Mouse (Mus musculus) hindbrain, postnatal 0 days (tissue): Measurements from ENCODE around the gene Hspbap1. TPM values are rescaled to one million over a fixed set of nuclear protein-coding genes. Genes with fewer than 3 reads are reported as not detected.

Source experiments
- ATAC-seq: fragments of 200-750 bp; cut with Nextera tagmentation; 2 replicates; pipeline ENCODE4 v1.8.0; 2017; ENCODE audit warnings: mild to moderate bottlenecking, moderate TSS enrichment, moderate library complexity
- DNase-seq: peaks from one replicate; pipeline ENCODE4 v3.0.0-alpha.2; 2015; ENCODE audit warnings: low spot score
- H3K27ac ChIP-seq: fragments of 300-500 bp; sonication (generic); 2 replicates; pipeline ENCODE4 v1.5.1; 2014; ENCODE audit warnings: mild to moderate bottlenecking
- H3K27me3 ChIP-seq: fragments of 300-500 bp; sonication (generic); 2 replicates; pipeline ENCODE4 v1.6.1; 2014; ENCODE audit warnings: low read length, mixed read lengths; ENCODE audit not compliant: insufficient read depth
- H3K36me3 ChIP-seq: fragments of 300-500 bp; sonication (generic); 2 replicates; pipeline ENCODE4 v1.6.1; 2014; ENCODE audit warnings: low read length, mixed read lengths; ENCODE audit not compliant: insufficient read depth
- H3K4me1 ChIP-seq: fragments of 300-500 bp; sonication (generic); 2 replicates; pipeline ENCODE4 v1.6.1; 2014; ENCODE audit warnings: antibody characterized with exemption, low read length, mixed read lengths; ENCODE audit not compliant: insufficient read depth
- H3K4me2 ChIP-seq: fragments of 300-500 bp; sonication (generic); 2 replicates; pipeline ENCODE4 v1.6.1; 2014; ENCODE audit warnings: low read depth, mild to moderate bottlenecking, low read length, moderate library complexity, mixed read lengths
- H3K4me3 ChIP-seq: fragments of 300-500 bp; sonication (generic); 2 replicates; pipeline ENCODE4 v1.5.1; 2014; ENCODE audit warnings: low read length
- H3K9ac ChIP-seq: fragments of 300-500 bp; sonication (generic); replicated peaks from 2 replicates; pipeline ENCODE4 v1.6.1; 2014; ENCODE audit warnings: mild to moderate bottlenecking, low read length, moderate library complexity, mixed read lengths
- H3K9me3 ChIP-seq: fragments of 300-500 bp; sonication (generic); 2 replicates; pipeline ENCODE4 v1.6.1; 2016; ENCODE audit warnings: low read length, mixed read lengths
- CTCF ChIP-seq: IDR thresholded peaks from 2 replicates; pipeline ENCODE4 v1.5.1; 2016; ENCODE audit warnings: antibody characterized with exemption, control low read depth, low read depth
- WGBS: fragments of 180-500 bp; shearing (Covaris S2); extraction: QIAGEN DNeasy Blood & Tissue Kit; methylation state at CpG from one replicate; pipeline ENCODE4 v1.1.7; 2014; 5-methylcytosine and 5-hydroxymethylcytosine counted together
- polyA plus RNA-seq: library from polyadenylated mRNA; unstranded; fragments of >200 nt; fragmentation: Nextera tagmentation; extraction: Ambion mirVana; gene quantifications from 2 replicates; pipeline ENCODE4 v1.2.1, GENCODE M21; 2015
- total RNA-seq: library from RNA; depleted of rRNA; stranded (reverse); fragments of >200 nt; gene quantifications from 2 replicates; pipeline ENCODE4 v1.2.3, GENCODE M21; 2014; rRNA removed

Hspbap1 gene
- total and polyA plus RNA-seq, 2 experiments from 2014 or later: 4.4 to 7.9 TPM

GRCm38 (mm10) chr16:35869656-35870055 is 99.5 kb downstream of the Hspbap1 start:
- H3K4me2 ChIP-seq: 0 out of 2 replicates have a peak overlapping the region, but pooled peaks have one; percentile 10
- H3K9ac ChIP-seq: no peak overlapping the region
- 72% methylated on average over 6 of the region's 6 CpGs for WGBS
- H3K36me3 ChIP-seq: no peaks in the 10 kb centered on the region
- no peak for DNase-seq
- no peak overlapping the region for H3K27ac ChIP-seq
- no peaks in the 10 kb centered on the region for H3K9me3 ChIP-seq
- peaks cover 5% of the 10 kb centered on the region; the same call in 1 of the 2 replicates for H3K27me3 ChIP-seq
- ATAC-seq: no peak
- H3K4me1 ChIP-seq: no peaks in the 10 kb centered on the region
- no peak for TF ChIP-seq CTCF
- H3K4me3 ChIP-seq: no peak overlapping the region

- Histone ChIP-seq H3K9ac (peak overlapping the region; percentile 54), H3K4me1 (no peaks in the 10 kb centered on the region), H3K36me3 (no peaks in the 10 kb centered on the region), H3K27ac (no peak overlapping the region), H3K9me3 (no peaks in the 10 kb centered on the region), H3K4me3 (peak overlapping the region; percentile 52), H3K4me2 (peak overlapping the region; percentile 98), H3K27me3 (peaks cover 5% of the 10 kb centered on the region; the same call in 1 of the 2 replicates)
- TF ChIP-seq CTCF: no peak
- 2% methylated on average over 12 of the region's 12 CpGs for WGBS
- ATAC-seq (no peak), DNase-seq (no peak)
These were observed 100.4 kb downstream of the Hspbap1 start for GRCm38 (mm10) chr16:35870581-35871047.

- Histone ChIP-seq H3K27ac (no peak within 1 kb of the TSS), H3K36me3 (no peaks in the 10 kb centered on the region), H3K9me3 (no peaks in the 10 kb centered on the region), H3K9ac (peak within 1 kb of the TSS; percentile 54), H3K4me2 (peak within 1 kb of the TSS; percentile 98), H3K27me3 (peaks cover 5% of the 10 kb centered on the region; the same call in 1 of the 2 replicates), H3K4me3 (peak within 1 kb of the TSS; percentile 52), H3K4me1 (no peaks in the 10 kb centered on the region)
- ATAC-seq (peak; percentile 32; the same call in 1 of the 2 replicates), DNase-seq (no peak)
- WGBS: 2% methylated on average over 38 of the region's 38 CpGs
- TF ChIP-seq CTCF: no peak
These were observed 101.1 kb downstream of the Hspbap1 start, which contains the start of gene Parp14 for GRCm38 (mm10) chr16:35871048-35871851. Parp14 (minus strand) TSS chr16:35871544.

DNA sequence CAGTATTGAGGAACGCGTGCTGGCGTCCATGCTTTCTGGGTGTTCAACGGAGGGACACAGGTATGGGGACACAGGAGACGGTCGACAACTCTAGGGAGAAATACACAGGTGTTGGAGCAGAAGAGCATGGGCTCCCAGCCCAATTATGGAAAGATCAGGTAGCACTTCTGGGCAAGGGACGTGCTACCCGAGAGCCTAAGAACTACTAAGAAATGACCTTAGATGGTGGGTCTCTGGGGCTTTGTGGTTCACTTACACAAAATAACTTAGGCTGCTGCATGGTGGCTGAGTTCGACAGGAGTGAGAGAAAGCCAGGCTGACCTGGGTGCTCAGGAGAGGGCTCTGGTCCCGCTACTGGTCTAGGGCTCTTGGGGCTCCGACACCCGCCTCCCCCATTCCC is 101.7 kb downstream of the Hspbap1 start:
- 37% methylated on average over 12 of the region's 12 CpGs for WGBS
- DNase-seq: no peak
- Histone ChIP-seq H3K9me3 (no peaks in the 10 kb centered on the region), H3K27ac (no peak overlapping the region), H3K36me3 (no peaks in the 10 kb centered on the region), H3K4me3 (peak overlapping the region; percentile 52), H3K9ac (no peak overlapping the region), H3K27me3 (peaks cover 5% of the 10 kb centered on the region; the same call in 1 of the 2 replicates), H3K4me2 (peak overlapping the region; percentile 98), H3K4me1 (no peaks in the 10 kb centered on the region)
- no peak for ATAC-seq
- TF ChIP-seq CTCF: no peak

DNA sequence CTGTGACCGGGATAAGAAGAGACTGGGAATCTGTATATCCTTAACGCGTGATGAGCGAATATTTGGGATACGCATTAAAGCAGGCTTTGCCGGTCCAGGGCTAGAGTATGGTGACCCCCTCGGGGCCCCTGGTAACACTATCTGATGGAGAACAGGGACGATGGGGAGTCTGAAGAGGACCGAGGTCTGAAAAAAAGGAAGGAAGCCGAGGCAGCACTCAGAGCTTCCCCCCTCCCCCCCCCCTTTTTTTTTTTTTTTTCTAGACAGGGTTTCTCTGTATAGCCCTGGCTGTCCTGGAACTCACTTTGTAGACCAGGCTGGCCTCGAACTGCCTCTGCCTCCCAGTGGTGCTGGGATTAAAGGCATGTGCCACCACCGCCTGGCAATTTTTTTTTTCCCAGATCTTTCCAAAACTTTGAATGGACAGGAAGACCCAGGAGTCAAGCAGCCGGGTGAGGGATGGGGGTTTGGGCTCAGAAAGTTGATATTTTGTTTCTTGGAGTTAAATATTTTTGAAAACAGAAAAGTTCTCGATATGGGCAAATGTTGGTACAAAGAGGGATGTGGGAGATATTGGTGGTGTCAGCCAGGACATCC is 102.3 kb downstream of the Hspbap1 start:
- Histone ChIP-seq H3K27me3 (peaks cover 5% of the 10 kb centered on the region; the same call in 1 of the 2 replicates), H3K9me3 (no peaks in the 10 kb centered on the region), H3K4me3 (no peak overlapping the region), H3K4me2 (peak overlapping the region; percentile 98; the same call in 1 of the 2 replicates), H3K9ac (no peak overlapping the region), H3K36me3 (no peaks in the 10 kb centered on the region), H3K4me1 (no peaks in the 10 kb centered on the region), H3K27ac (no peak overlapping the region)
- ATAC-seq (no peak), DNase-seq (no peak)
- no peak for TF ChIP-seq CTCF
- 42% methylated on average over 14 of the region's 14 CpGs for WGBS

DNA sequence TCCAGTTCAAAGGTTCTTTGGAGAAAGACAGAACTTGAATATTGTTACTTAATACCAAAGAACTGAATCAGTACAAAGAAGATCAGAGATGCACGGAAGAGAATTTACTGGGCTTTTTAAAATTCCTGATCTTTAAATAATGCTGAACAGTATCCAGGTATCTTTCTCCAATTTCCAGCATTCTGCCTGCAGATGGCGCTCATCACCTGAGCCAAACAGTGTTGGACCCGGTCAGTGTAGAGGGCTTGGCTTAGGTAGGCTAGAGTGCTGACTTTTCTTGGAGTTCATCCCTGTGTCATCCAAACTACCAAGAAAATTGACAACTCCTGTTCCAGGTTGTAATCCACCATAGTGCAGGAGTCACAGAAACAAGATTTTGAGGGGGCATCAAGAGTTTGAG is 104.2 kb downstream of the Hspbap1 start:
- Histone ChIP-seq H3K27ac (no peak overlapping the region), H3K4me3 (no peak overlapping the region), H3K4me1 (no peaks in the 10 kb centered on the region), H3K9ac (no peak overlapping the region), H3K4me2 (no peak overlapping the region), H3K9me3 (no peaks in the 10 kb centered on the region), H3K27me3 (peaks cover 5% of the 10 kb centered on the region; the same call in 1 of the 2 replicates), H3K36me3 (no peaks in the 10 kb centered on the region)
- ATAC-seq (no peak), DNase-seq (peak; percentile 22)
- TF ChIP-seq CTCF: peak; percentile 62
- 23% methylated on average over 3 of the region's 3 CpGs for WGBS

Other genes starting within 250 kb of the Hspbap1 start
- 37.0 and 47.0 TPM in 2 replicates for gene Sema5b, start 229.2 kb upstream of the Hspbap1 start, total RNA-seq
- gene Sema5b, start 229.2 kb upstream of the Hspbap1 start, polyA plus RNA-seq: 12.3 and 14.8 TPM in 2 replicates
- gene Dirc2, start 1.0 kb upstream of the Hspbap1 start, total RNA-seq: 70.8 and 80.8 TPM in 2 replicates
- gene Dirc2, start 1.0 kb upstream of the Hspbap1 start, polyA plus RNA-seq: 34.1 and 35.5 TPM in 2 replicates
- gene Parp14, start 101.2 kb downstream of the Hspbap1 start, total RNA-seq: 0.47 and 1.3 TPM in 2 replicates
- 0.61 and 0.79 TPM in 2 replicates for gene Parp14, start 101.2 kb downstream of the Hspbap1 start, polyA plus RNA-seq
- 2.5 and 3.5 TPM in 2 replicates for gene Parp9, start 168.1 kb downstream of the Hspbap1 start, total RNA-seq
- 3.6 and 3.8 TPM in 2 replicates for gene Parp9, start 168.1 kb downstream of the Hspbap1 start, polyA plus RNA-seq
- gene Dtx3l, start 168.8 kb downstream of the Hspbap1 start, total RNA-seq: 0.93 and 2.5 TPM in 2 replicates
- gene Dtx3l, start 168.8 kb downstream of the Hspbap1 start, polyA plus RNA-seq: 1.2 and 1.5 TPM in 2 replicates
- gene Kpna1, start 208.4 kb downstream of the Hspbap1 start, total RNA-seq: 53.8 and 55.9 TPM in 2 replicates
- 54.6 and 55.2 TPM in 2 replicates for gene Kpna1, start 208.4 kb downstream of the Hspbap1 start, polyA plus RNA-seq